Mouse (Mus musculus) MN1 (cell line): Measurements from ENCODE around the gene Armh3.

Experiments
- DNase-seq: peaks from one replicate; pipeline ENCODE4 v3.0.0-alpha.2; 2016; ENCODE audit warnings: low spot score

Gene Armh3

GRCm38 (mm10) chr19:45908246-45908645 lies 90.0 kb downstream of the Armh3 start:
- DNase-seq: no peak

GRCm38 (mm10) chr19:45907416-45907815 lies 90.9 kb downstream of the Armh3 start:
- no peak for DNase-seq

- DNase-seq: no peak
These were observed 94.4 kb downstream of the Armh3 start for GRCm38 (mm10) chr19:45903861-45904260.

- DNase-seq: no peak
These were observed 95.8 kb downstream of the Armh3 start for GRCm38 (mm10) chr19:45902390-45903035.

- no peak for DNase-seq
These were observed 97.5 kb downstream of the Armh3 start for GRCm38 (mm10) chr19:45900836-45901235.

- DNase-seq: no peak
These were observed 102.6 kb downstream of the Armh3 start for GRCm38 (mm10) chr19:45895726-45896125.

GRCm38 (mm10) chr19:45882056-45882455 lies 116.2 kb downstream of the Armh3 start:
- DNase-seq: no peak

GRCm38 (mm10) chr19:45873320-45873719 lies 125.0 kb downstream of the Armh3 start:
- no peak for DNase-seq

- DNase-seq: no peak
These were observed 142.9 kb downstream of the Armh3 start for GRCm38 (mm10) chr19:45855284-45855920.

GRCm38 (mm10) chr19:45854521-45854920 lies 143.8 kb downstream of the Armh3 start:
- DNase-seq: no peak

GRCm38 (mm10) chr19:45847733-45848093 lies 150.6 kb downstream of the Armh3 start:
- DNase-seq: no peak

- no peak for DNase-seq
These were observed 151.1 kb downstream of the Armh3 start for GRCm38 (mm10) chr19:45847016-45847732.

GRCm38 (mm10) chr19:45844209-45844608 lies 154.1 kb downstream of the Armh3 start:
- no peak for DNase-seq

- DNase-seq: no peak
These were observed 154.9 kb downstream of the Armh3 start for GRCm38 (mm10) chr19:45843424-45843823.

- DNase-seq: no peak
These were observed 161.0 kb downstream of the Armh3 start for GRCm38 (mm10) chr19:45837050-45837994.

GRCm38 (mm10) chr19:45835490-45835889 lies 162.8 kb downstream of the Armh3 start:
- DNase-seq: no peak

GRCm38 (mm10) chr19:45833665-45834064 lies 164.6 kb downstream of the Armh3 start:
- no peak for DNase-seq

GRCm38 (mm10) chr19:45830679-45831078 lies 167.6 kb downstream of the Armh3 start:
- no peak for DNase-seq

GRCm38 (mm10) chr19:45827736-45828135 lies 170.6 kb downstream of the Armh3 start:
- no peak for DNase-seq

GRCm38 (mm10) chr19:45827125-45827524 lies 171.2 kb downstream of the Armh3 start:
- no peak for DNase-seq

- no peak for DNase-seq
These were observed 172.1 kb downstream of the Armh3 start for GRCm38 (mm10) chr19:45826146-45826545.

GRCm38 (mm10) chr19:45821832-45822231 lies 176.5 kb downstream of the Armh3 start:
- no peak for DNase-seq
